Mouse (Mus musculus): ENCODE data around the gene Larp1. TPM values are rescaled to one million over a fixed set of nuclear protein-coding genes. Genes with fewer than 3 reads are reported as not detected.
A peak's percentile ranks its signal among the peaks of the same experiment; 100 is the strongest.
"Not testable (repeated sequence)": the region's sequence is repeated elsewhere in the genome, so short reads cannot be mapped to it uniquely, and the experiment has no call there.

The Larp1 gene
- polyA plus RNA-seq, 1 experiment: 32.8 TPM

DNA sequence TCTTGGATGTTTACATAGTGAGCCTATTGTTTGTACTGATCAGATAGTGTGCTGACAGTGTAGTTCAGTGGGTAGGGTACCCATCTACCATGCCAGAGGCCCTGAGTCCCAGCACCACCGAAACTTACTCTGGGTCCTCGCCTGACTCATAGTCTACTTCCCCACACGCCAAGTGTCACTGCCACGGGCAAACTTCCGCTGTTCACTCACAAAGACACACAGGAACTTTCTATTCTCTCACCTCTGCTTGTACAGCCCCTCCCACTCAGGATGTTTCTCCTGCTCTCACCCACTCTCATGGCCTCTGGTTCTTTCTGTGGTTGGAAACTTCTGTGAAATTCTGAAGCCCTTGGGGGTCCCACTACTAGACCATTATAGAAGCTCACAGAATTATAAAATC lies 87.3 kb downstream of the Larp1 start:
- Histone ChIP-seq H3K9me3 (ENCODE audit: control insufficient read depth, low read length) (no peaks in the 10 kb centered on the region), H3K4me3 (replicated peaks) (no peak overlapping the region), H3K4me1 (ENCODE audit: control insufficient read depth) (peaks cover 13% of the 10 kb centered on the region), H3K36me3 (ENCODE audit: control insufficient read depth) (no peaks in the 10 kb centered on the region), H3K27me3 (ENCODE audit: control insufficient read depth) (peaks cover 29% of the 10 kb centered on the region)
- TF ChIP-seq TAL1 (IDR thresholded peaks at IDR 0.05; ENCODE audit: low read length) (no peak), GATA1 (IDR thresholded peaks at IDR 0.05; ENCODE audit: low read length) (no peak)

DNA sequence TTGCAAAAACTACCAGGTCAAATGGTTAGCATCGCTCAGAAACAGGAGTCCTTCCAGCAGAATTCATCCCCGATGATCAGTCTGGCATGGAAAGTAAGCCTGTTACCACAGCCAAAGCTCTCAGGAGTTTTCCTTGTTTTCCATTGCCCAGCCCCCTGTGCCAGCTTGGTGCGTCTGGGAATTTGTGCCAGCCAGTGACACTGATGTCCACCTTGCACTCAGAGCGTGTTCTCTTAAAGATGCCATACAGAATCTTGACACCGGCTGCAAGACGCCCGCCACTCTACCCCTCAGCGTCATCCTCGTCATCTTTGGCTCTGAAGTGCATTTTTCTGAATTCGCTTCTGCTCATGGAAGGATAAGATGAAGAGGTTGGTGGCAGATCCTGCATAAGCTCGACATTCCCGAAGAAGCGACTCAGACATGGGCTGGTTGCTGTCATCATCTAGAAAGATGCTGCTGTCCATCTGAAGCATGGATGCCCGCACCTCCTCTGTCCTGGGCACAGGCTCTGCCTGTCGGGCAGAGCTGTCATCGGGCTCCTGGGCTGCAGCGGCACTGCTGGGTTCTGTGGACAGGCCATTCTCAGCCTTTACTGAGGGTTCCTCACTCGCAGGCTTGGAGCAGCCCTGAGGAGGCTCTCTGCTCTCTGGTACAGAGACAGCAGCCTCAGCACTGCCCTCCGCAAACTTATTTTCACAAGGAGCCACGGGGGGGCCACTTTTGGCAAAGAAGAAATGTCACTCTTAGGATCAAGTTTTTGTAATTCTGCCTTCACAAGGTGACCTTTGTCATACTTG lies 88.2 kb downstream of the Larp1 start:
- no peaks in the 10 kb centered on the region for H3K9me3 ChIP-seq (ENCODE audit: control insufficient read depth, low read length)
- H3K4me1 ChIP-seq (ENCODE audit: control insufficient read depth): peaks cover 17% of the 10 kb centered on the region
- TF ChIP-seq TAL1 (IDR thresholded peaks at IDR 0.05; ENCODE audit: low read length) (no peak), GATA1 (IDR thresholded peaks at IDR 0.05; ENCODE audit: low read length) (no peak)
- no peak overlapping the region for H3K4me3 ChIP-seq (replicated peaks)
- H3K27me3 ChIP-seq (ENCODE audit: control insufficient read depth): peaks cover 29% of the 10 kb centered on the region
- H3K36me3 ChIP-seq (ENCODE audit: control insufficient read depth): no peaks in the 10 kb centered on the region

DNA sequence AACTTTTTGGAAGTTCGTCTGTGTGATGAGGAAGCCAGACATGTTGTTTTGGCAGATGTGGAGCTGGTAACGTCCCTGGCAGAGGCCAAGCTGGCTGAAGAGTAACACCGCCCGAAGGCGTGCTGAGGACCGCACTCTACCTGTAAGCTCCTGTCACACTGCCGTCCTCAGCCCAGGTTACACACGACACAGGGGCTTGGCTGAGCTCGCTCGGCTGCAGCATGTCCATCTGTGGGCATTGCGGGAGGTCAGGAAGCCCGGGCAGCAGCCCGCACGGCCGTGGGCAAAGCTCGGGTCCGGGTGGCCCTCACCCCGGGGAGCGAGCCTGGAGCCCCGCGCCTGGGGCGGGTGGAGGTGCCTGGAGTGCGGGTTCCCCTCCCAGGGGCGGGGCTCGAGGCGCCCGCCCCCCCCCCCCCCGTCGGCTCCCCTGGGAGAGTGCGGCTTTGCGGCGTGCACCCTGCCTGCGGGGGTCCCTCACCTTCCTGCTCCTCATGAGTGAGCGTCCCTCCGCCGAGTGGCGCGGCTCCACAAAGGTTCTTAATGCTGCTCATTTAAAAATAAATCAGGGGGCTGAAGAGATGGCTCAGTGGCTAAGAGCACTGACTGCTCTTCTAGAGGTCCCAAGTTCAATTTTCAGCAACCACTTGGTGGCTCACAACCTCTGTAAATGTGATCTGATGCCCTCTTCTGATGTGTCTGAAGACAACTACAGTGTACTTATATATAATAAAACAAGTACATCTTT lies 88.9 kb downstream of the Larp1 start:
- Histone ChIP-seq H3K4me3 (replicated peaks) (peak overlapping the region; percentile 17), H3K27me3 (ENCODE audit: control insufficient read depth) (peaks cover 29% of the 10 kb centered on the region), H3K4me1 (ENCODE audit: control insufficient read depth) (peaks cover 17% of the 10 kb centered on the region), H3K9me3 (ENCODE audit: control insufficient read depth, low read length) (no peaks in the 10 kb centered on the region), H3K36me3 (ENCODE audit: control insufficient read depth) (no peaks in the 10 kb centered on the region)
- TF ChIP-seq TAL1 (IDR thresholded peaks at IDR 0.05; ENCODE audit: low read length) (no peak), GATA1 (IDR thresholded peaks at IDR 0.05; ENCODE audit: low read length) (no peak)

DNA sequence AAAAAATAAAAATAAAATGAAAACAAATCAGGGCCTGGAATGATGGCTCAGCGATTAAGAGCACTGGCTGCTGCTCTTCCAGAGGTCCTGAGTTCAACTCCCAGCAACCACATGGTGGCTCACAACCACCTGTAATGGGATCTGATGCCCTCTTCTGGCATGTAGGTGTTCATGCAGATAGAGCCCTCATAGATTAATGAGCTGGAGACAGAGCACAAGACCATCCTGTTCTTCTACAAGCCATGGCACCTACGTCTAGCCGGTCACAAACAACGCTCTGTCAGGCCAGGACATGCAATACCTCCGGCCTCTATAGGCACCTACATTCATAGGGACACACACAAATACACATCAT lies 89.5 kb downstream of the Larp1 start:
- Histone ChIP-seq H3K4me1 (ENCODE audit: control insufficient read depth) (peaks cover 19% of the 10 kb centered on the region), H3K27me3 (ENCODE audit: control insufficient read depth) (peaks cover 29% of the 10 kb centered on the region)
- H3K9me3 ChIP-seq (ENCODE audit: control insufficient read depth, low read length); H3K36me3 ChIP-seq (ENCODE audit: control insufficient read depth); H3K4me3 ChIP-seq (replicated peaks): not testable (repeated sequence)

DNA sequence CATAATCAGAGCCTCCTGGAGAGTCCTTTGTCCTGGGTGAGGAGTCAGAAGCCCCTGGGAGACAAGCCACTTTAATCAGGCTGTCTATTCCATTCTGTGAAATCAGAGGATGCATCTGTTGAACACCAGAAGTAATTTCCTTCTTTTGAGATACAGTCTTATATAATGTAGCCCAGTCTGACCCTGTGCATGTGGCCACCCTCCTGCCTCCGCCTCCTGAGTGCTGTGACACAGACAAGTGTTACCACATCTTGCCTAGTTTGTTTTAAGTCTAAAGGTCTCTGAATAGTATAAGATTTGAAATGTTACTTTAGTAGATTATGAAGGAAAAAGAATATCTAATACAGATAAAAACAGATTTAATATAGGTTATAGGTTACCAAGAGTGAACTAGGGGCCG lies 91.1 kb downstream of the Larp1 start:
- H3K9me3 ChIP-seq (ENCODE audit: control insufficient read depth, low read length): no peaks in the 10 kb centered on the region
- H3K36me3 ChIP-seq (ENCODE audit: control insufficient read depth): no peaks in the 10 kb centered on the region
- TF ChIP-seq TAL1 (IDR thresholded peaks at IDR 0.05; ENCODE audit: low read length): no peak
- TF ChIP-seq GATA1 (IDR thresholded peaks at IDR 0.05; ENCODE audit: low read length): no peak
- H3K4me3 ChIP-seq (replicated peaks): no peak overlapping the region
- peaks cover 29% of the 10 kb centered on the region for H3K27me3 ChIP-seq (ENCODE audit: control insufficient read depth)
- H3K4me1 ChIP-seq (ENCODE audit: control insufficient read depth): peaks cover 27% of the 10 kb centered on the region

DNA sequence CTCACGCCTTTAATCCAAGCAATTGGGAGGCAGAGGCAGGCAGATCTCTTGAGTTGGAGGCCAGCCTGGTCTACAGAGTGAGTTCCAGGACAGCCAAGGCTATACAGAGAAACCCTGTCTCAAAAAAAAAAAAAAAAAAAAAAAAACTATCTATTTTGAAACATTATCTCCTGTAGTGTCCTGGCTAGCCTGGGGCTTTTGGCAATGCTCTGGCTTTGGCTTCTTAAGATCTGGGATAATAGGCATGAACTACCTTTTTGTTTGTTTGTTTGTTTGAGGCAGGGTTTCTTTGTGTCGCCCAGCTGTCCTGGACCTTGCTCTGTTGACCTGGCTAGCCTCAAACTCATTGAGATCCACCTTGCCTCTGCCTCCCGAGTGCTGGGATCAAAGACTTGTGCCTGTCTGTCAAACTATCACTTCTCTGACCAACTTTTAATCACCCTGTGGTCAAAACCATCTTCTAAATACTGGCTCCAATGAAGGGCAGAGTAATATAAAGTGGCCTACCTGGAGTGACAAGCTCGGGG lies 92.4 kb downstream of the Larp1 start:
- no peaks in the 10 kb centered on the region for H3K9me3 ChIP-seq (ENCODE audit: control insufficient read depth, low read length)
- H3K36me3 ChIP-seq (ENCODE audit: control insufficient read depth): no peaks in the 10 kb centered on the region
- H3K4me3 ChIP-seq (replicated peaks): no peak overlapping the region
- H3K27me3 ChIP-seq (ENCODE audit: control insufficient read depth): peaks cover 22% of the 10 kb centered on the region
- H3K4me1 ChIP-seq (ENCODE audit: control insufficient read depth): peaks cover 38% of the 10 kb centered on the region
- TF ChIP-seq GATA1 (IDR thresholded peaks at IDR 0.05; ENCODE audit: low read length): no peak
- no peak for TF ChIP-seq TAL1 (IDR thresholded peaks at IDR 0.05; ENCODE audit: low read length)

DNA sequence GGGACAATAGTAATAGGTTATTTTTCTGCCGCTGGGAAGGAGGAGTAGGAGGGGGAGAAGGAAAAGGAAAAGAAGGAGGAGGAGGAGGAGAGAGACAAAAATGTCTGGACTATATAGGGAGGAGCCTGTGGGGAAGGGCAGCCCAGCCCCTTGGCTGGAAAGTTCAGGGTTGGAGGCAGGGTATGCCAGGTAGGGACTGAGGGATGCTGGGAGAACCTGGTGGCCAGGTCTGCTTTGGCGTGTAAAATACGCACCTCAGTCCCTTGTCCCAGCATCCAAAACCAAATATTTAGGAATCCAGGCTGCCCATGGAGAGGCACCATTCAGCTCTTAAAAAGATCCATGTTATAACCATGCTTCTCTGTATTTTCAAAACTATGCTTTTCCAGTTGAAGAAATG lies 93.3 kb downstream of the Larp1 start:
- H3K4me1 ChIP-seq (ENCODE audit: control insufficient read depth): peaks cover 41% of the 10 kb centered on the region
- H3K9me3 ChIP-seq (ENCODE audit: control insufficient read depth, low read length): no peaks in the 10 kb centered on the region
- no peaks in the 10 kb centered on the region; the same call in 1 of the 2 replicates for H3K36me3 ChIP-seq (ENCODE audit: control insufficient read depth)
- H3K4me3 ChIP-seq (replicated peaks): no peak overlapping the region
- H3K27me3 ChIP-seq (ENCODE audit: control insufficient read depth): peaks cover 14% of the 10 kb centered on the region
- no peak for TF ChIP-seq TAL1 (IDR thresholded peaks at IDR 0.05; ENCODE audit: low read length)
- TF ChIP-seq GATA1 (IDR thresholded peaks at IDR 0.05; ENCODE audit: low read length): no peak

DNA sequence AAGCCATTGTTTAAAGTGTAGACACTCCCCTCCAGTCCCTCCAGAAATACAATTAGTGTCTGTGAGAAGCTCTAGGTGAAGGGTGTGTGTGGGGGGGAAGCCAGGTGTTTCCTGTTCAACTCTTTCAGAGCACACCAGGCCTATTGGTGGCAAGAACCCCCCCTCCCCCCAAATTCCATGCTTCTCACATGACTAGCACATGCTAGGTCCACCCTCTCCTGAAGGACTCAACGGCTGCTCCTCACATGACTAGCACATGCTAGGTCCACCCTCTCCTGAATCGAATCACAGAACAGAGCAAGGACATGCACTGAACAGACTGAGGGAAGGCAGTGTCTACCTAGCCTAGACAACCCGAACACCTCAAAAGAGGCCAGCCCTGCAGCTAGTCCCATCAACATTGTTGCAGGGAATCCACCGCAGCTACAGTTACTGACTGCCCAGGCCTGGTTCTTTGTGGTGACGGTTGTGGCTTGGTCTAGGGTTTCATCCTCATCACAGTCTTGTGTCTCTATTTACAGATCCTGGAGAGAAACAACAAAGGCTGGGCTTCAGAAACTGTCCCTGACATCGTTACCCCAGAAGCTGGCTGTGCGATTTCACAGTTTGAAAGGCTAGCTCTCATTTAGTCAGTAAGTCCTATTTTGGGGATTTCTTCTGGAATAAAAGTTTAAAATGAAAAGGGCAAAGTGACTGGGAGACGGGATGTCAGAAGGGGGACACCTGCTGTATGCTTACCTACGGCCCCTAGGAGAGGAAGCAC lies 93.9 kb downstream of the Larp1 start:
- H3K9me3 ChIP-seq (ENCODE audit: control insufficient read depth, low read length): no peaks in the 10 kb centered on the region
- H3K4me3 ChIP-seq (replicated peaks): peak overlapping the region; percentile 79
- peaks cover under 1% of the 10 kb centered on the region for H3K36me3 ChIP-seq (ENCODE audit: control insufficient read depth)
- peaks cover 8% of the 10 kb centered on the region for H3K27me3 ChIP-seq (ENCODE audit: control insufficient read depth)
- H3K4me1 ChIP-seq (ENCODE audit: control insufficient read depth): peaks cover 43% of the 10 kb centered on the region
- no peak for TF ChIP-seq GATA1 (IDR thresholded peaks at IDR 0.05; ENCODE audit: low read length)
- TF ChIP-seq TAL1 (IDR thresholded peaks at IDR 0.05; ENCODE audit: low read length): no peak

DNA sequence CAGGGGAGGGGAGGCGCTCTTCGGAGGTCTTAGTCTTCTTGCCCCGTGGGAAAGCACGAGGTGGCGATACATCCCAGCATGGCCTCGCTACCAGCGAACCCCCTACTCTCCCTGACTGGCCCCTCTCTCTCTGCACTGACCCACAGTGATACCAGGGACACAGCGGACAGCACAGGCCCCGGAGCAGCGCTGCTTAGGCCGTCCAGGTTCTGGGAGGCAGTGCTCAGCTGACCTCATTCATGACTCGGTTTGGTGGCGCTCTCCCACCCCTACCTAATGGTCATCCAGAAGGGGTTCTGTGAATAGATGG lies 94.4 kb downstream of the Larp1 start:
- TF ChIP-seq TAL1 (IDR thresholded peaks at IDR 0.05; ENCODE audit: low read length) (no peak), GATA1 (IDR thresholded peaks at IDR 0.05; ENCODE audit: low read length) (no peak)
- H3K4me3 ChIP-seq (replicated peaks): peak overlapping the region; percentile 79
- peaks cover 6% of the 10 kb centered on the region for H3K36me3 ChIP-seq (ENCODE audit: control insufficient read depth)
- H3K27me3 ChIP-seq (ENCODE audit: control insufficient read depth): peaks cover 2% of the 10 kb centered on the region
- H3K9me3 ChIP-seq (ENCODE audit: control insufficient read depth, low read length): no peaks in the 10 kb centered on the region
- H3K4me1 ChIP-seq (ENCODE audit: control insufficient read depth): peaks cover 48% of the 10 kb centered on the region

All from erythroblast, embryonic 14.5 days (primary cell).